In the genomic region with DNA sequence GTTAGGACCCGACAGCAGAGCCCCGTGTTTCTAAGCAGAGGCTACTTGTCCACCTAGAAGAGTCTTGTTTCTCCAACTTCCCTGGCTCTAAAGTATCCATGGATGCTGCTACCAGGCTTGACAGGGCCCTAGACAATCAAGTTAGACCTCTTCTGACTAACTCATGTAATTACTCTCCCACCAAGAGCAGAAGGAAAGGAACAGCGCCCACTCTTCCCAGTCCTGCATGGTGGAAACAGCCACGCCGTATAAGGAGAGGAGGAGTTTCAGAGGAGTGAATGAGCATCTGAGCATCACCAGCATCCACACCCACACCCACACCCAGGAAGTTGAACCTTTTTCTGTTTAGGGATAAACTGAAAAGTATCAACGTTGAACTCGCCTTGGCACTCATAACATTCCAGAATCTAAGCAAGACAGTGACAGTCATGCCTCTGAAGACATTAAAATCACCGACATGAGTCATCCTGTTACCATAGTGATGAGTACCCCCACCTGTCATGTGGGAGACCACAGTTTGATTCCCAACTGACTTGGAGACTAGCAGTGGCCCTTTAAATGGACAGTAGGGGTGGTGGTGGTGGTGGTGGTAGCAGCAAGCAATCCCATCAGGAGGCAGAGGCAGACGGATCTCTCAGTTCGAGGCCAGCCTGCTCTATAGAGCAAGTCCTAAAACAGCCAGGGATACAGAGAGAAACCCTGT, we compare ENCODE assay signal across 24 mouse cellular contexts. TPM values are rescaled to one million over a fixed set of nuclear protein-coding genes. Genes with fewer than 3 reads are reported as not detected.
DNase-seq lines count a peak whose midpoint lies in the region; ATAC-seq and TF ChIP-seq lines count a peak whose summit lies in the region.
"Had no signal": no experiment of that assay in that cellular context is flagged by ENCODE, and none has a peak within 500 bp of the region (broad histone marks: within the 10 kb centered on the region; RNA-seq: fewer than 3 reads in every experiment).

No protein-coding gene starts in this region.

- H3K79me2 ChIP-seq in myocyte (ENCODE audit: control insufficient read depth, insufficient read depth): peaks cover 11% of the 10 kb centered on the region

- WGBS in heart, embryonic 15.5 days: 86% methylated on average over 10 of the region's 10 CpGs

- H3K4me3 ChIP-seq in heart, embryonic 15.5 days: 0 out of 2 replicates have a peak overlapping the region, but pooled peaks have one; percentile 5
- H3K4me3 ChIP-seq in myocyte: no peak overlapping the region
- H3K4me3 ChIP-seq: forebrain, embryonic 12.5 days; hindbrain, embryonic 10.5 days; liver, embryonic 12.5 days had no signal

- intact Hi-C loops in heart, postnatal 36 days (cut with DNase I): loop anchor here (5.0 kb wide), 1 partner anchor 1197 kb away; no protein-coding TSS in a partner anchor

- peak overlapping the region; percentile 81 for H3K27ac ChIP-seq in heart, embryonic 15.5 days
- H3K27ac ChIP-seq: forebrain, embryonic 12.5 days; hindbrain, embryonic 10.5 days; liver, embryonic 12.5 days had no signal

- no peak overlapping the region for H3K9ac ChIP-seq in heart, embryonic 15.5 days
- H3K9ac ChIP-seq: forebrain, embryonic 12.5 days; liver, embryonic 12.5 days had no signal

- peak; percentile 47 for ATAC-seq in frontal cortex, adult (ENCODE audit: low TSS enrichment)
- ATAC-seq in heart, embryonic 15.5 days (replicated peaks; ENCODE audit: insufficient number of reproducible peaks, insufficient read depth, low FRiP score, low read depth): no peak
- no peak for ATAC-seq in erythroblast, adult 5-6 weeks (replicated peaks; ENCODE audit: low FRiP score, poor library complexity, severe bottlenecking)
- ATAC-seq: hindbrain, postnatal 0 days; intestine, postnatal 0 days; liver, embryonic 12.5 days had no signal

- H3K9me3 ChIP-seq in heart, embryonic 15.5 days (replicated peaks): no peaks in the 10 kb centered on the region
- H3K9me3 ChIP-seq: forebrain, embryonic 12.5 days; hindbrain, embryonic 10.5 days; liver, embryonic 12.5 days had no signal

- no peak overlapping the region for H3ac ChIP-seq in myocyte (ENCODE audit: control insufficient read depth, insufficient read length)

- DNase-seq in frontal cortex, postnatal 10 days (ENCODE audit: low spot score in 2 of 2): no peak
- no peak for DNase-seq in heart, postnatal 36 days
- DNase-seq in right cerebral cortex, adult 18-20 months: peak; percentile 42
- DNase-seq in right cerebral cortex, postnatal 36 days (ENCODE audit: low spot score in 2 of 2): no peak
- DNase-seq: adrenal gland, postnatal 25 days; cerebellum, adult 11-12 months; cerebellum, postnatal 25 days; gastrocnemius, postnatal 36 days; layer of hippocampus, postnatal 36 days; lung, adult 2 months; thymus, adult 18-20 months had no signal

- peaks cover 29% of the 10 kb centered on the region for H3K4me1 ChIP-seq in heart, embryonic 15.5 days (replicated peaks)

- H3K4me2 ChIP-seq in heart, embryonic 15.5 days: peak overlapping the region; percentile 30; the same call in 1 of the 2 replicates
- no peak overlapping the region for H3K4me2 ChIP-seq in myocyte (ENCODE audit: low read depth)
- H3K4me2 ChIP-seq: forebrain, embryonic 12.5 days; liver, embryonic 12.5 days had no signal

- TF ChIP-seq POLR2A in myocyte (IDR thresholded peaks at IDR 0.05; ENCODE audit: insufficient read length, low read depth): no peak

- H3K27me3 ChIP-seq in heart, embryonic 15.5 days: no peaks in the 10 kb centered on the region
- H3K27me3 ChIP-seq in myocyte (ENCODE audit: control insufficient read depth, insufficient read depth, insufficient read length): no peaks in the 10 kb centered on the region
- H3K27me3 ChIP-seq: liver, embryonic 12.5 days had no signal

- H3K36me3 ChIP-seq in heart, embryonic 15.5 days: no peaks in the 10 kb centered on the region
- peaks cover 10% of the 10 kb centered on the region for H3K36me3 ChIP-seq in myocyte (ENCODE audit: control insufficient read depth, insufficient read depth)
- H3K36me3 ChIP-seq: forebrain, embryonic 12.5 days; hindbrain, embryonic 10.5 days had no signal

TF ChIP-seq in myocyte, 11 proteins besides CTCF, POLR2A, EP300 and RAD21:
- TF ChIP-seq MYOD1 (IDR thresholded peaks at IDR 0.05; ENCODE audit: control insufficient read depth in 1 of 3, insufficient read length in 2 of 3, low read depth in 2 of 3) (peak in 2 of 3 experiments; percentile 73 to 80), E2F4 (IDR thresholded peaks at IDR 0.05; ENCODE audit: insufficient read depth) (no peak), SRF (IDR thresholded peaks at IDR 0.05; ENCODE audit: control insufficient read depth, insufficient read length, low read depth) (no peak), CEBPB (IDR thresholded peaks at IDR 0.05; ENCODE audit: insufficient read depth, poor library complexity, severe bottlenecking) (no peak), USF1 (IDR thresholded peaks at IDR 0.05; ENCODE audit: low read depth) (no peak)
TF ChIP-seq in myocyte: peak in this region for 1.

RNA-seq across cellular contexts. Expression of a gene that starts 3.5 kb away (rescaled TPM):
- 17.3 and 20.6 TPM in 2 replicates for polyA plus RNA-seq in heart, embryonic 15.5 days (2015; fragmentation: Nextera tagmentation; extraction: Ambion mirVana)
- 10 to 100 TPM; 14.8 to 17.2 TPM for total RNA-seq in heart, postnatal 36 days (2021)
- polyA plus RNA-seq in myocyte (2012; fragmentation: generic; extraction: Trizol): 19.4 TPM
- 7.9 and 11.5 TPM in 2 replicates for total RNA-seq in erythroblast, adult 5-6 weeks (2015; ENCODE audit: low replicate concordance)
- total RNA-seq in erythroblast, adult 5-6 weeks (2017; ENCODE audit: low replicate concordance): 7.1 and 10.3 TPM in 2 replicates

RNA-seq across cellular contexts. Expression of a gene that starts 30.1 kb away (rescaled TPM):
- polyA plus RNA-seq in heart, embryonic 15.5 days (2015; fragmentation: Nextera tagmentation; extraction: Ambion mirVana): 0.19 TPM in 1 of 2 replicates, not detected in the other
- not detected for total RNA-seq in heart, postnatal 36 days (2021)
- not detected for polyA plus RNA-seq in myocyte (2012; fragmentation: generic; extraction: Trizol)
- not detected in 2 replicates for total RNA-seq in erythroblast, adult 5-6 weeks (2015; ENCODE audit: low replicate concordance)
- not detected in 2 replicates for total RNA-seq in erythroblast, adult 5-6 weeks (2017; ENCODE audit: low replicate concordance)
- total RNA-seq: gastrocnemius, postnatal 36 days; hindbrain, postnatal 0 days; layer of hippocampus, postnatal 36 days; left cerebral cortex, postnatal 36 days; megakaryocyte-erythroid progenitor cell, adult 5-6 weeks; midbrain, postnatal 0 days had no signal
- polyA plus RNA-seq: forebrain, embryonic 12.5 days; hindbrain, embryonic 10.5 days; hindbrain, postnatal 0 days; intestine, postnatal 0 days; kidney, embryonic 16.5 days; liver, embryonic 12.5 days had no signal

RNA-seq across cellular contexts. Expression of a gene that starts 46.1 kb away (rescaled TPM):
- 86.6 and 87.5 TPM in 2 replicates for polyA plus RNA-seq in heart, embryonic 15.5 days (2015; fragmentation: Nextera tagmentation; extraction: Ambion mirVana)
- 10 to 100 TPM; 34.0 to 38.0 TPM for total RNA-seq in heart, postnatal 36 days (2021)
- 35.8 TPM for polyA plus RNA-seq in myocyte (2012; fragmentation: generic; extraction: Trizol)
- 3.1 and 10.4 TPM in 2 replicates for total RNA-seq in erythroblast, adult 5-6 weeks (2015; ENCODE audit: low replicate concordance)
- total RNA-seq in erythroblast, adult 5-6 weeks (2017; ENCODE audit: low replicate concordance): 7.0 and 29.6 TPM in 2 replicates
